Mouse (Mus musculus) CH12.LX (cell line): Measurements from ENCODE around the gene 2610318N02Rik. TPM values are rescaled to one million over a fixed set of nuclear protein-coding genes. Genes with fewer than 3 reads are reported as not detected.
"Not testable (repeated sequence)": the region's sequence is repeated elsewhere in the genome, so short reads cannot be mapped to it uniquely, and the experiment has no call there.

Source experiments
- DNase-seq: peaks from one replicate; pipeline ENCODE4 v3.0.0-alpha.2; 2013; ENCODE audit errors: extremely low read depth
- H3K27ac ChIP-seq: 2 replicates; pipeline ENCODE4 v1.5.1; 2012; ENCODE audit warnings: low read depth, mild to moderate bottlenecking, control low read depth, moderate library complexity; ENCODE audit not compliant: insufficient read depth
- H3K27me3 ChIP-seq: replicated peaks from 2 replicates; pipeline ENCODE3; 2012; ENCODE audit warnings: inconsistent platforms
- H3K36me3 ChIP-seq, 2 experiments: replicated peaks in 1 of 2; 2 replicates each; pipeline versions ENCODE3 to v1.6.1; 2012; ENCODE audit warnings: inconsistent platforms in 1 of 2, low read length in 1 of 2, mild to moderate bottlenecking in 1 of 2, mixed read lengths in 1 of 2, moderate library complexity in 1 of 2; ENCODE audit not compliant: control insufficient read depth in 1 of 2, insufficient read depth in 1 of 2
- H3K4me1 ChIP-seq, 2 experiments: 2 replicates each; pipeline ENCODE4 v1.6.1; 2012; ENCODE audit warnings: inconsistent platforms in 1 of 2, moderate library complexity in 1 of 2; ENCODE audit not compliant: insufficient read depth in 2 of 2, control insufficient read depth in 1 of 2
- H3K4me2 ChIP-seq: 2 replicates; pipeline ENCODE4 v1.6.1; 2012; ENCODE audit warnings: low read depth, mild to moderate bottlenecking, control low read depth; ENCODE audit not compliant: poor library complexity, insufficient read depth, severe bottlenecking
- H3K4me3 ChIP-seq, 3 experiments: fragments of 150-350 bp in 1 of 3; sonication (generic) in 1 of 3; replicated peaks in 1 of 3; 2 replicates each; pipeline versions ENCODE3 to v1.5.1; 2011 to 2012; ENCODE audit warnings: low read depth in 2 of 3, low read length in 2 of 3, mild to moderate bottlenecking in 2 of 3, moderate library complexity in 2 of 3, control low read depth in 1 of 3, improper control_type of control experiment in 1 of 3, inconsistent platforms in 1 of 3, mixed read lengths in 1 of 3; ENCODE audit not compliant: poor library complexity in 1 of 3
- H3K79me2 ChIP-seq: replicated peaks from 2 replicates; pipeline ENCODE4 v1.6.1; 2012; ENCODE audit warnings: mild to moderate bottlenecking, moderate library complexity; ENCODE audit not compliant: control insufficient read depth, poor library complexity, insufficient read depth, severe bottlenecking; ENCODE audit errors: extremely low read depth
- H3K9ac ChIP-seq: 2 replicates; pipeline ENCODE4 v1.6.1; 2012; ENCODE audit warnings: low read depth, mild to moderate bottlenecking, control low read depth, moderate library complexity; ENCODE audit not compliant: insufficient read depth
- H3K9me3 ChIP-seq: replicated peaks from 2 replicates; pipeline ENCODE3; 2012; ENCODE audit warnings: low read length, inconsistent platforms, mixed read lengths
- BHLHE40 ChIP-seq: IDR thresholded peaks from 2 replicates; pipeline ENCODE4 v1.6.1; 2011; ENCODE audit warnings: mild to moderate bottlenecking, low read depth, low read length, improper control_type of control experiment
- ELF1 ChIP-seq: IDR thresholded peaks from 2 replicates; pipeline ENCODE4 v1.6.1; 2014; ENCODE audit warnings: low read depth, mild to moderate bottlenecking, inconsistent platforms, low read length, improper control_type of control experiment
- ETS1 ChIP-seq: conservative IDR thresholded peaks from 2 replicates; pipeline ENCODE4 v1.6.1; 2012; ENCODE audit warnings: low read depth, mild to moderate bottlenecking, inconsistent platforms, low read length, improper control_type of control experiment, moderate library complexity
- MAZ ChIP-seq: IDR thresholded peaks from 2 replicates; pipeline ENCODE4 v1.6.1; 2012; ENCODE audit warnings: low read depth, mild to moderate bottlenecking, inconsistent platforms, low read length, improper control_type of control experiment, moderate library complexity
- MEF2A ChIP-seq: IDR thresholded peaks from 2 replicates; pipeline ENCODE4 v1.6.1; 2014; ENCODE audit warnings: low read depth, mild to moderate bottlenecking, inconsistent platforms, low read length, improper control_type of control experiment, borderline replicate concordance
- NELFE ChIP-seq: IDR thresholded peaks from 2 replicates; pipeline ENCODE4 v1.6.1; 2011; ENCODE audit warnings: low read depth, low read length, improper control_type of control experiment
- POLR2A ChIP-seq: IDR thresholded peaks from 2 replicates; pipeline ENCODE4 v1.6.1; 2011; ENCODE audit warnings: low read depth, mild to moderate bottlenecking, improper control_type of control experiment, low read length
- RAD21 ChIP-seq: IDR thresholded peaks from 2 replicates; pipeline ENCODE4 v1.6.1; 2011; ENCODE audit warnings: low read depth, mild to moderate bottlenecking, low read length, improper control_type of control experiment, moderate library complexity
- SIN3A ChIP-seq: IDR thresholded peaks from 2 replicates; pipeline ENCODE4 v1.6.1; 2012; ENCODE audit warnings: low read length, improper control_type of control experiment, inconsistent platforms
- ZKSCAN1 ChIP-seq: IDR thresholded peaks from 2 replicates; pipeline ENCODE4 v1.6.1; 2012; ENCODE audit warnings: low read depth, inconsistent platforms, low read length, improper control_type of control experiment, borderline replicate concordance
- dilution Hi-C: fragments of 300-500 bp; cut with MboI; formaldehyde crosslinking; loops from 2 replicates; pipeline ENCODE4 v1.14.3; 2020; ENCODE audit warnings: low sequenced_read_pairs; ENCODE audit not compliant: extremely low pct_unique_long_range_greater_than_20kb, extremely low pct_ligation_motif_present
- in situ Hi-C: fragments of 300-500 bp; cut with MboI; formaldehyde crosslinking; loops from 3 replicates; pipeline ENCODE4 v1.14.3; 2019; ENCODE audit warnings: low sequenced_read_pairs, low pct_ligation_motif_present, low pct_unique_long_range_greater_than_20kb, mixed read lengths
- polyA plus RNA-seq: library from polyadenylated mRNA; unstranded; fragments of >175 nt; gene quantifications from 2 replicates; pipeline ENCODE4 v1.2.1, GENCODE M21; 2012; ENCODE audit warnings: low read depth; ENCODE audit not compliant: insufficient read length
- total RNA-seq, 2 experiments: library from RNA; depleted of rRNA; stranded (reverse); fragments of 300-350 nt in 1 of 2; fragments of >200 nt in 1 of 2; gene quantifications; 2 replicates each; pipeline ENCODE4 v1.2.3; 2012 to 2014

Gene 2610318N02Rik
- total and polyA plus RNA-seq, 3 experiments = 21.0 to 78.4 (median 33.3) TPM

GRCm38 (mm10) chr16:17168049-17168448 lies 43.1 kb upstream of the 2610318N02Rik start:
- H3K4me2 ChIP-seq = no peak overlapping the region
- H3K79me2 ChIP-seq = peaks cover 85% of the 10 kb centered on the region
- H3K27ac ChIP-seq = no peak overlapping the region
- H3K9me3 ChIP-seq = no peaks in the 10 kb centered on the region
- peaks cover 0 to 12% of the 10 kb centered on the region in 2 experiments; a peak in 2 of 4 replicates for H3K4me1 ChIP-seq
- H3K27me3 ChIP-seq = no peaks in the 10 kb centered on the region
- DNase-seq = no peak
- H3K9ac ChIP-seq = no peak overlapping the region
- in situ Hi-C loops (no loop called here), dilution Hi-C loops (no loop called here)
- peaks cover 68 to 94% of the 10 kb centered on the region in 2 experiments for H3K36me3 ChIP-seq
- H3K4me3 ChIP-seq = no peak overlapping the region
- TF ChIP-seq ETS1 (no peak), NELFE (no peak), ZKSCAN1 (no peak), MAZ (no peak), BHLHE40 (no peak)

- peaks cover 66 to 93% of the 10 kb centered on the region in 2 experiments for H3K36me3 ChIP-seq
- no peak overlapping the region for H3K9ac ChIP-seq
- H3K4me1 ChIP-seq = peaks cover 0 to 12% of the 10 kb centered on the region in 2 experiments; a peak in 2 of 4 replicates
- H3K9me3 ChIP-seq = no peaks in the 10 kb centered on the region
- in situ Hi-C loops = no loop called here
- TF ChIP-seq POLR2A (no peak), BHLHE40 (no peak), SIN3A (no peak), ELF1 (no peak), RAD21 (no peak), MEF2A (no peak)
- H3K27ac ChIP-seq = no peak overlapping the region
- H3K27me3 ChIP-seq = no peaks in the 10 kb centered on the region
- H3K4me2 ChIP-seq = no peak overlapping the region
- no peak overlapping the region for H3K4me3 ChIP-seq
- H3K79me2 ChIP-seq = peaks cover 85% of the 10 kb centered on the region
- no peak for DNase-seq
- dilution Hi-C loops = no loop called here
Measured at GRCm38 (mm10) chr16:17167179-17167578, 42.2 kb upstream of the 2610318N02Rik start.

GRCm38 (mm10) chr16:17165478-17165877 lies 40.5 kb upstream of the 2610318N02Rik start:
- H3K9ac ChIP-seq, H3K27me3 ChIP-seq, DNase-seq, H3K27ac ChIP-seq, H3K4me2 ChIP-seq, dilution Hi-C loops, H3K9me3 ChIP-seq, H3K4me3 ChIP-seq, in situ Hi-C loops: not testable (repeated sequence)
- Histone ChIP-seq H3K36me3 (peaks cover 62 to 92% of the 10 kb centered on the region in 2 experiments), H3K4me1 (peaks cover 0 to 12% of the 10 kb centered on the region in 2 experiments; a peak in 2 of 4 replicates), H3K79me2 (peaks cover 78% of the 10 kb centered on the region)
